Mouse (Mus musculus) MEL-GATA-1-ER (cell line): ENCODE data around the gene Gm37240.

Experiments
- DNase-seq: peaks from one replicate; pipeline ENCODE4 v3.0.0-alpha.2; 2012; ENCODE audit warnings: low read depth; ENCODE audit errors: extremely low read depth

Gm37240 gene

GRCm38 (mm10) chr3:85636716-85637447 is 250.4 kb downstream of the Gm37240 start:
- no peak for DNase-seq

- DNase-seq, result no peak
Measured at GRCm38 (mm10) chr3:85635591-85635990, 251.7 kb downstream of the Gm37240 start.

- no peak for DNase-seq
Measured at GRCm38 (mm10) chr3:85635126-85635419, 252.2 kb downstream of the Gm37240 start.

- DNase-seq, result no peak
Measured at GRCm38 (mm10) chr3:85634389-85635125, 252.8 kb downstream of the Gm37240 start.

GRCm38 (mm10) chr3:85633733-85634132 is 253.6 kb downstream of the Gm37240 start:
- no peak for DNase-seq

- DNase-seq, result no peak
Measured at GRCm38 (mm10) chr3:85629895-85630510, 257.3 kb downstream of the Gm37240 start.

- DNase-seq, result no peak
Measured at GRCm38 (mm10) chr3:85619751-85620150, 267.6 kb downstream of the Gm37240 start.

- no peak for DNase-seq
Measured at GRCm38 (mm10) chr3:85619345-85619744, 268.0 kb downstream of the Gm37240 start.

GRCm38 (mm10) chr3:85618885-85619284 is 268.4 kb downstream of the Gm37240 start:
- no peak for DNase-seq

GRCm38 (mm10) chr3:85616389-85616788 is 270.9 kb downstream of the Gm37240 start:
- no peak for DNase-seq

- no peak for DNase-seq
Measured at GRCm38 (mm10) chr3:85607753-85608152, 279.6 kb downstream of the Gm37240 start.

- no peak for DNase-seq
Measured at GRCm38 (mm10) chr3:85606912-85607311, 280.4 kb downstream of the Gm37240 start.

GRCm38 (mm10) chr3:85603811-85604210 is 283.5 kb downstream of the Gm37240 start:
- no peak for DNase-seq

GRCm38 (mm10) chr3:85601841-85602305 is 285.4 kb downstream of the Gm37240 start:
- DNase-seq, result no peak

GRCm38 (mm10) chr3:85599526-85599925 is 287.8 kb downstream of the Gm37240 start:
- DNase-seq, result no peak

GRCm38 (mm10) chr3:85594452-85594851 is 292.9 kb downstream of the Gm37240 start:
- DNase-seq, result no peak

GRCm38 (mm10) chr3:85592640-85593252 is 294.6 kb downstream of the Gm37240 start:
- DNase-seq, result peak; percentile 66

GRCm38 (mm10) chr3:85592067-85592466 is 295.3 kb downstream of the Gm37240 start:
- peak; percentile 75 for DNase-seq

- no peak for DNase-seq
Measured at GRCm38 (mm10) chr3:85590090-85590754, 297.1 kb downstream of the Gm37240 start.

GRCm38 (mm10) chr3:85588701-85589100 is 298.6 kb downstream of the Gm37240 start:
- peak; percentile 46 for DNase-seq

- no peak for DNase-seq
Measured at GRCm38 (mm10) chr3:85584966-85585365, 302.4 kb downstream of the Gm37240 start.
